ENCODE assay signal across 28 mouse cellular contexts in genomic region chr3:146586616-146587015, GRCm38 (mm10). TPM values are rescaled to one million over a fixed set of nuclear protein-coding genes. Genes with fewer than 3 reads are reported as not detected.
"Had no signal": no experiment of that assay in that cellular context is flagged by ENCODE, and none has a peak within 500 bp of the region (broad histone marks: within the 10 kb centered on the region; RNA-seq: fewer than 3 reads in every experiment).

No protein-coding gene starts in this region.

- H3K4me1 ChIP-seq: hindbrain, embryonic 10.5 days; hindbrain, embryonic 12.5 days; intestine, embryonic 15.5 days had no signal

- H3K4me3 ChIP-seq: heart, embryonic 10.5 days; heart, embryonic 12.5 days; hindbrain, embryonic 10.5 days; hindbrain, embryonic 12.5 days; intestine, embryonic 15.5 days; layer of hippocampus, adult 2 months; left cerebral cortex, adult 2 months; limb, embryonic 10.5 days; limb, embryonic 12.5 days had no signal

- DNase-seq: gastrocnemius, postnatal 10 days; gastrocnemius, postnatal 25 days; heart, adult 18-20 months; heart, postnatal 10 days; heart, postnatal 4 days; kidney, adult 18-20 months; kidney, adult 8-10 months; kidney, postnatal 10 days; kidney, postnatal 25 days; kidney, postnatal 4 days; liver had no signal

- H3K36me3 ChIP-seq: heart, embryonic 10.5 days; heart, embryonic 12.5 days; hindbrain, embryonic 10.5 days; hindbrain, embryonic 12.5 days; intestine, embryonic 15.5 days; limb, embryonic 10.5 days; limb, embryonic 12.5 days had no signal

- H3K27ac ChIP-seq: heart, embryonic 10.5 days; hindbrain, embryonic 10.5 days; hindbrain, embryonic 12.5 days; hindbrain, embryonic 14.5 days; intestine, embryonic 15.5 days; layer of hippocampus, adult 2 months; left cerebral cortex, adult 2 months; limb, embryonic 10.5 days; limb, embryonic 12.5 days had no signal

- H3K27me3 ChIP-seq: heart, embryonic 12.5 days; hindbrain, embryonic 12.5 days; intestine, embryonic 15.5 days; limb, embryonic 12.5 days had no signal

RNA-seq across cellular contexts. Expression of gene Uox, which starts 16.4 kb away (rescaled TPM):
- polyA plus RNA-seq: heart, embryonic 10.5 days; heart, embryonic 14.5 days; hindbrain, embryonic 10.5 days; hindbrain, embryonic 12.5 days; hindbrain, embryonic 14.5 days; hindbrain, embryonic 16.5 days; kidney, embryonic 14.5 days; limb, embryonic 10.5 days; limb, embryonic 12.5 days had no signal

RNA-seq across cellular contexts. Expression of gene Dnase2b, which starts 28.8 kb away (rescaled TPM):
- polyA plus RNA-seq: heart, embryonic 10.5 days; heart, embryonic 12.5 days; heart, embryonic 14.5 days; heart, embryonic 16.5 days; hindbrain, embryonic 10.5 days; hindbrain, embryonic 12.5 days; hindbrain, embryonic 14.5 days; hindbrain, embryonic 16.5 days; inflammation-experienced regulatory T-cells, adult 6 months; intestine, postnatal 0 days; kidney, embryonic 14.5 days; kidney, embryonic 16.5 days; limb, embryonic 12.5 days had no signal
